Mouse (Mus musculus) cortical plate, adult 2 months (tissue): ENCODE measurements around the gene Trank1. TPM values are rescaled to one million over a fixed set of nuclear protein-coding genes. Genes with fewer than 3 reads are reported as not detected.
A peak's percentile ranks its signal among the peaks of the same experiment; 100 is the strongest.

ENCODE experiments used
- H3K27ac ChIP-seq: fragments of 200-500 bp; 2 replicates; pipeline ENCODE4 v1.5.1; 2012; ENCODE audit warnings: low read length, control low read depth, inconsistent platforms; ENCODE audit not compliant: insufficient read depth
- H3K4me1 ChIP-seq: fragments of 200-500 bp; 2 replicates; pipeline ENCODE4 v1.6.1; 2011; ENCODE audit warnings: low read length; ENCODE audit not compliant: control insufficient read depth, insufficient read depth
- H3K4me3 ChIP-seq: fragments of 200-500 bp; 2 replicates; pipeline ENCODE4 v1.5.1; 2011; ENCODE audit warnings: mild to moderate bottlenecking, low read length, control low read depth; ENCODE audit not compliant: insufficient read depth
- CTCF ChIP-seq: fragments of 200-500 bp; IDR thresholded peaks from 2 replicates; pipeline ENCODE4 v1.5.1; 2011; ENCODE audit warnings: mild to moderate bottlenecking, control low read depth, low read length; ENCODE audit not compliant: insufficient read depth; ENCODE audit errors: extremely low read depth
- POLR2A ChIP-seq: fragments of 200-500 bp; IDR thresholded peaks from 2 replicates; pipeline ENCODE4 v1.6.1; 2011; ENCODE audit warnings: mild to moderate bottlenecking, low read length, control low read depth; ENCODE audit not compliant: insufficient read depth; ENCODE audit errors: extremely low read depth
- polyA plus RNA-seq: library from polyadenylated mRNA; depleted of rRNA; stranded (reverse); fragments of >200 nt; gene quantifications from 2 replicates; pipeline ENCODE4 v1.2.3, GENCODE M21; 2012; rRNA removed

Gene Trank1
- polyA plus RNA-seq: 383 and 430 TPM in 2 replicates

DNA sequence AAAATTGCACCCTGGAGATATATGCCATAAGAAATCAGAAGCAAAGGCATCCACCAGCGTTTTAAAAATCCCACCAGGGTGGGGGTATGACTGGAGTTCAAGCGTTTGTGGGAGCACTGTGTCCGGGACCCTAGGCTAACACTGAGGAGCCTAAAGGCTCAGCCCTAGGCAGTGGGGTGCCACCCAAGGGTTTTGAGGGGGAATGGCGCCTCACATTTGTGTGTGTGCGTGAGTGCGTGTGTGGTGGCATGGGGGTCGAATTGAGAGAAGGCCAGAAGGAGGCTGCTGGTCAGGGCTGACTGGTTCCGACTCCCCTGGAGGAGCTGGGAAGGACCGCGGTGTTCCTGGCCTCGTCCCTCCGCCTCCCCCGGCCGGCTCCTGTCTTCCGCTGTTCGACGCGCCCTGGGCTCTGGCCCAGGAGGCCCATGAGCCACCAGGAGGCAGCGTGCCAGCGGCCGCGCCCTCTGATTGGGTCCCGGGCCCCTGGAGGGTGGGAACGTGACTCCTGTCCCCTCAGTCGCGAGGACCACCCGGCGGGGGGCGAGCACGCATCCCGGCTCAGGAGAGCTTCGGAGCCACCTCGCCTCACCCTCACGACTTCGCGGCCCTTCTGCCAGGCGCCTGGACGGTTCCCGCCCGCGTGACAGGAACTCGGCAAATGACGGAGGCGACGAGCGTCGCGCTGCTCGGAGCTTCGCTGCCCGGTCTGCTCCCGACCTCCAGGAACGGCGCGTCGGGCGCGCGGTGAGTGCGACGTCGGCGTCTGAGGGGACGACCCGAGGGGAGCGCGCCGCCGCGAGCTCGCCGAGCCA lies at the start of gene Trank1:
Trank1 (plus strand) TSS at position 709 of the 812 bp plus-strand sequence.
- TF ChIP-seq POLR2A (peak; percentile 28; the same call in 1 of the 2 replicates), CTCF (no peak)
- H3K4me1 ChIP-seq: peaks cover 1% of the 10 kb centered on the region; the same call in 1 of the 2 replicates
- H3K4me3 ChIP-seq: peak within 1 kb of the TSS; percentile 74
- peak within 1 kb of the TSS; percentile 98 for H3K27ac ChIP-seq

DNA sequence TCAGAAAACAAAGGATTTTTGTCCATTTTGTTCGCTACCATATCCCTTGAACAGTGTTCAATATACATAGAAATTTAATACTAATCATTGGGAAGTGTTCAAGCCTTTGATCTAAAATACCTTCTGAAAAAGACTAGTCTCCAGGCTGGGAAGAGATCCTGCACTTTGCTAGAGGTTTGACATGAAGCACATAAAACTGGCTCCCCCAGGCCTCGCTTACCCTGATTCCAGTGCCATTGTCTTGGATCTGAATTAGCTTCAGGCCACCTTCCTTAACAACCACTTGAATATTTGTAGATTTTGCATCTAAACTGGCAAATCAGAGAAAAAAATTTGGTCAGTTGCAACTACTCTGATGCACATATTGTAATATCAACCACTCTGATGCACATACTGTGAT lies 43.5 kb upstream of the Trank1 start:
- Histone ChIP-seq H3K27ac (no peak overlapping the region), H3K4me3 (no peak overlapping the region), H3K4me1 (no peaks in the 10 kb centered on the region; the same call in 1 of the 2 replicates)
- no peak for TF ChIP-seq POLR2A
- TF ChIP-seq CTCF: no peak

DNA sequence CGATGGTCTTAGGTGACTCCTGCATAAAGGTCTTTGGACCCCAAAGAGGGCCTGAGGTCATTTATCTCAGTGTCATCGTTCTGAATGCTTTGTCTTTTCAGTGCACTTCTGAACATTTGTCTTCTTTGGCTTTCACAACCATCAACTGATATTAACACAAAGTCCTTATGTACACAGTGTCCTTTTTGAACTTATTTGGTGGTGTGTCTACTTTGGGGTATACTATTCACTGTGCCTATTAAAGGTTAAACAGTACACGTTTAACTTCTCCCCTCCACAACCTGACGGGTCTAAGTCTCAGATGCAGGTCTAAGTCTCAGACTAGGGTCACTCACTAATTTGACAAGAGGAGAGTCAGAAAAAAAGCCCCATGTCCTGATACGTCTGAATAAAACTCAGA lies 40.9 kb upstream of the Trank1 start:
- TF ChIP-seq CTCF (no peak), POLR2A (no peak)
- H3K4me3 ChIP-seq: peak overlapping the region; percentile 76
- 0 out of 2 replicates have a peak overlapping the region, but pooled peaks have one; percentile 2 for H3K27ac ChIP-seq
- peaks cover 6% of the 10 kb centered on the region for H3K4me1 ChIP-seq

DNA sequence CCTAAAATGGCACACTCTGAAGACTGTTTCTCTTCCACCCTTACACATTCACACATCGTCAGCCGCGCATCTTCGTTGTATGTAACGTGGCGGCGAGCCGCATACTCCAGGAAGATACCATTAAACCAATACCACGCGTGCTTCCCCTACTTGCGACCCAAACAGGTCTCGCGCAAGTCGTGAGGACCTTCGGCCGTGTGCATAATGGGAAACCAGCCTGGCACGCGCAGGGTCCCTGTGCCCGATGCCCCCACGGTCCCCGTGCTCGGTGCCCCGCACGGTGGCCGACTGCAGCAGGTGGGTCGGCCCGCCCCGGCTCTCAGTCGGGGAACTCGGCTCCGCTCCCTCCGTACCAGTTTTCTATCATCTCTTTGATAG lies 40.5 kb upstream of the Trank1 start:
- Histone ChIP-seq H3K4me3 (peak overlapping the region; percentile 76), H3K27ac (peak overlapping the region; percentile 2; the same call in 1 of the 2 replicates), H3K4me1 (peaks cover 6% of the 10 kb centered on the region)
- TF ChIP-seq POLR2A (no peak), CTCF (no peak)

DNA sequence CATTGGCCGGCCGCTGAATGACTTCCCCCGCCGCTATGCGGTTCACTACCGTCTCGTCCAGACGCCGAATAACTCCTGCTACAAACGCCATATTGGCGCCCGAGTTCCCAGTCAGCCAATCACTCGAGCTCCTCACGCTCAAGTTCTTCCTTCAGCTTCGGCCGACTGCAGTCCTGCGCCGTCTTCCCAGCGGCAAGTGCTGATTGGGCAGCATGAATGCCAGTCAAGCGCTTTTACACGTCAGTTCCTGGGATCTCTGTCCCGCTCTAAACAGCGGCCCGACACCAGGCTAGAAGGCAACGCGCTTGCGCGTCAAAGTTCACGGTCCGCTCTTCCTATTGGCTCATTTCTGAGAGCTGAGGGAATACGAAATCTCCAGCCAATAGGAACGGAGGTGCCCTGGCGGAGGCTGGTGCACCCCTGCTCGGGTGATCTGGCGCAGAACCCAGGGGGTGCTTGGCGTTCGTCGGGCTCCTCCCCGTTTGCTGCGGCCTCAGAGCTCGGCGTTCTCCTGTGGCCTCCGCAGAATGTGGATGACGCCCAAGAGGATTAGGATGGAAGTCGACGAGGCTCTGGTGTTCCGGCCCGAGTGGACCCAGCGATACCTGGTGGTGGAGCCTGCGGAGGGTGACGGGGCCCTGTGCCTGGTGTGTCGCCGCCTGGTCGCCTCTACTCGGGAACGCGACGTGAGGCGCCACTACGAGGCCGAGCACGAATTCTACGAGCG lies 39.9 kb upstream of the Trank1 start, which contains the start of the genes Mlh1 and Epm2aip1:
Mlh1 (minus strand) TSS at position 358 of the 727 bp plus-strand sequence.
Epm2aip1 (plus strand) TSS at position 496 of the 727 bp plus-strand sequence.
- Histone ChIP-seq H3K4me1 (peaks cover 6% of the 10 kb centered on the region), H3K4me3 (peak within 1 kb of the TSS; percentile 76), H3K27ac (peak within 1 kb of the TSS; percentile 72)
- TF ChIP-seq CTCF (no peak), POLR2A (peak; percentile 94)

DNA sequence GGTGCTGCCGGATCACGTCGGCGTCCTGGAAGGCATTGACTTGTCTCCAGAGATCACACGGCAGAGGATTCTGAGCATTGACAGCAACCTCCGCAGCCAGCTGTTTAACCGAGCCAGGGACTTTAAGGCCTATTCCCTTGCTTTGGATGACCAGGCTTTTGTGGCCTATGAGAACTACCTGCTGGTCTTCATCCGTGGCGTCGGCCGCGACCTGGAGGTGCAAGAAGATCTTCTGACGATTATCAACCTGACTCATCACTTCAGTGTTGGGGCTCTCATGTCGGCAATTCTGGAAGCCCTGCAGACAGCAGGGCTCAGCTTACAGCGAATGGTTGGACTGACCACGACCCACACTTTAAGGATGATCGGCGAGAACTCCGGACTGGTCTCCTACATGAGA lies 39.2 kb upstream of the Trank1 start:
- peaks cover 6% of the 10 kb centered on the region for H3K4me1 ChIP-seq
- H3K27ac ChIP-seq: peak overlapping the region; percentile 72
- TF ChIP-seq CTCF (no peak), POLR2A (no peak)
- H3K4me3 ChIP-seq: peak overlapping the region; percentile 76

DNA sequence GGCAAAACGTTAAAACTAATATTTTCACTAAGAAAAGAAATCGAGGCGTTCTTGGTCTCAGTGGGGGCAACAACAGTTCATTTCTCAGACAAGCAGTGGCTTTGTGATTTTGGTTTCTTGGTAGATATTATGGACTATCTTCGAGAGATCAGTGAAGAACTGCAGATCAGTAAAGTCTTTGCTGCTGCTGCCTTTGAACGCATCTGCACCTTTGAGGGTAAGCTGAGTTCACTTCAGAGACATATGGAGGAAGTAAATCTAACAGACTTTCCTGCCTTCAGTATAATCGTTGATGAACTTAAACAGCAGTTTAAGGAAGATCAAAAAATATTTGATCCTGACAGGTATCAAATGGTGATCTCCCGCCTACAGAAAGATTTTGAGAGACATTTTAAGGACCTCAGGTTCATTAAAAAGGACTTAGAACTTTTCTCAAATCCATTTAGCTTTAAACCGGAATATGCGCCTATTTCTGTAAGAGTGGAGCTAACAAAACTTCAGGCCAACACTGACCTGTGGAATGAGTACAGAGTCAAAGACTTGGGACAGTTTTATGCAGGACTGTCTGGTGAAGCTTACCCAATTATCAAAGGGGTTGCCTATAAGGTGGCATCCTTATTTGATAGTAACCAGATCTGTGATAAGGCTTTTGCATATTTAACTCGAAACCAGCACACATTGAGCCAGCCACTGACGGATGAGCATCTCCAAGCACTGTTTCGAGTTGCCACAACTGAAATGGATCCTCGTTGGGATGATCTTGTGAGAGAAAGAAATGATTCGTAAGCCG lies 38.3 kb upstream of the Trank1 start:
- Histone ChIP-seq H3K4me1 (peaks cover 6% of the 10 kb centered on the region), H3K27ac (no peak overlapping the region), H3K4me3 (peak overlapping the region; percentile 76)
- no peak for TF ChIP-seq POLR2A
- TF ChIP-seq CTCF: no peak

DNA sequence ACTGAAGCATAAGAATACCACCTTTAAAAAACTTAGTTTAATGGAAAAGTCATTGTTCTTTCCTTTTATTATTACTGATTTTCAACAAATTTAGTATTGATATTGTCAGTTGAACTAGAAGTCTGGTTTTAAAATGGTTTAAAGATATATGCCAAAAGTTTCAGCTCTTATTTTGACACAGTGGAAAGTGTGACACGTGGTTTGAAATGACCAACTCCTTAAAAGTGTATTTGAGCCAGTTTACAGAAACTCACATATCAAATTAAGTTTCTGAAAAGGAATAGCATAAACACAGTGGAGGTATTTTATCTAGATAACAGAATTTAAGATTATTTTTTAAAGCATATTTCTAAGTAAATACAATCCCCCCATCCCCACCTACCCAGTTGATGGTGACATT lies 37.6 kb upstream of the Trank1 start:
- Histone ChIP-seq H3K4me3 (no peak overlapping the region; the same call in 1 of the 2 replicates), H3K4me1 (peaks cover 6% of the 10 kb centered on the region), H3K27ac (no peak overlapping the region)
- TF ChIP-seq POLR2A: no peak
- no peak for TF ChIP-seq CTCF

DNA sequence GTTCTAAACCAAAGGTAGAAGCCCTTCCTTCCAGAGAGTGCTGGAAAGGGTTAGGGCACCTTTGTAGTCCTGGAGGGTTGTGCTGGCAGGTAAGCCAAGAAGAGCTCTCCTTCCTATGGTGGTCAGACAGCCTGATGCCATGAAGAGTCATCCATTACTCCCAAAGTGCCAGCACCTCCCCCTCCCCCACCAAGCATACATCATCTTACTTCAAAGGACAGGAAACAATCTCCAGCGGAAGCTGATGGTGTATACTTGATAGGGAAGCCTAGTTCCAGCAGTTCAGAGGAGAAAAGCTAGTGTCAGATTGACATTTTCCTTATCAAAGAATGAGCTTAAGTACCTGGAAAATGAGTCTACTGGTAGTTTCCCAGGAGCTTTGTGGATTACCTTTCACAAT lies 36.4 kb upstream of the Trank1 start:
- peak overlapping the region; percentile 29 for H3K4me3 ChIP-seq
- peaks cover 6% of the 10 kb centered on the region for H3K4me1 ChIP-seq
- TF ChIP-seq POLR2A (no peak), CTCF (no peak)

More for the DNA sequence above, 36.4 kb upstream of the Trank1 start:
- H3K27ac ChIP-seq: no peak overlapping the region
